Mouse (Mus musculus) ES-E14 (cell line): ENCODE data around the gene Pkdcc. TPM values are rescaled to one million over a fixed set of nuclear protein-coding genes. Genes with fewer than 3 reads are reported as not detected.

Experiments used
- DNase-seq: peaks from one replicate; pipeline ENCODE4 v3.0.0-alpha.2; 2013; ENCODE audit warnings: low read depth, low spot score
- H3K27ac ChIP-seq: 2 replicates; pipeline ENCODE4 v1.5.1; 2012; ENCODE audit warnings: low read depth, mild to moderate bottlenecking, low read length, moderate library complexity, mixed read lengths; ENCODE audit not compliant: poor library complexity, insufficient read depth, severe bottlenecking
- H3K36me3 ChIP-seq: 2 replicates; pipeline ENCODE4 v1.6.1; 2012; ENCODE audit warnings: mild to moderate bottlenecking, low read length, moderate library complexity, mixed read lengths; ENCODE audit not compliant: control insufficient read depth, poor library complexity, insufficient read depth, severe bottlenecking
- H3K4me1 ChIP-seq, 2 experiments: fragments of 150-350 bp in 1 of 2; sonication (generic) in 1 of 2; 2 replicates each; pipeline ENCODE4 v1.6.1; 2012; ENCODE audit warnings: low read length in 2 of 2, mild to moderate bottlenecking in 1 of 2, mixed read lengths in 1 of 2; ENCODE audit not compliant: control insufficient read depth in 2 of 2, insufficient read depth in 2 of 2, poor library complexity in 1 of 2
- H3K4me3 ChIP-seq, 2 experiments: fragments of 150-350 bp in 1 of 2; sonication (generic) in 1 of 2; 2 replicates each; pipeline ENCODE4 v1.5.1; 2012; ENCODE audit warnings: low read length in 2 of 2, low read depth in 1 of 2, mild to moderate bottlenecking in 1 of 2, mixed read lengths in 1 of 2; ENCODE audit not compliant: insufficient read depth in 1 of 2, poor library complexity in 1 of 2, severe bottlenecking in 1 of 2
- H3K9ac ChIP-seq: 2 replicates; pipeline ENCODE4 v1.6.1; 2012; ENCODE audit warnings: low read depth, mild to moderate bottlenecking, low read length, mixed read lengths; ENCODE audit not compliant: poor library complexity, insufficient read depth, severe bottlenecking
- H3K9me3 ChIP-seq: fragments of 150-350 bp; sonication (generic); 2 replicates; pipeline ENCODE4 v1.6.1; 2012; ENCODE audit warnings: low read depth, mild to moderate bottlenecking, low read length; ENCODE audit not compliant: control insufficient read depth, insufficient read depth
- CHD2 ChIP-seq: IDR thresholded peaks from 2 replicates; pipeline ENCODE4 v1.6.1; 2014; ENCODE audit warnings: mild to moderate bottlenecking, low read depth, low read length, inconsistent platforms
- HCFC1 ChIP-seq: IDR thresholded peaks from 2 replicates; pipeline ENCODE4 v1.6.1; 2012; ENCODE audit warnings: low read length, inconsistent platforms, borderline replicate concordance; ENCODE audit not compliant: insufficient read depth
- MAFK ChIP-seq: IDR thresholded peaks from 2 replicates; pipeline ENCODE4 v1.6.1; 2014; ENCODE audit warnings: mild to moderate bottlenecking, low read depth, low read length, inconsistent platforms; ENCODE audit not compliant: insufficient read depth
- ZC3H11A ChIP-seq: IDR thresholded peaks from 2 replicates; pipeline ENCODE4 v1.6.1; 2012; ENCODE audit warnings: low read depth, mild to moderate bottlenecking, inconsistent platforms, low read length, borderline replicate concordance
- ZNF384 ChIP-seq: IDR thresholded peaks from 2 replicates; pipeline ENCODE4 v1.6.1; 2012; ENCODE audit warnings: low read depth, low read length, inconsistent platforms
- in situ Hi-C, 2 experiments: fragments of 600-800 bp; cut with MboI; formaldehyde crosslinking; loops; one replicate each; pipeline ENCODE4 v1.15.1; 2025; ENCODE audit warnings: low sequenced_read_pairs in 2 of 2, inconsistent platforms in 1 of 2; ENCODE audit not compliant: unreplicated experiment in 2 of 2
- total RNA-seq: library from RNA; depleted of rRNA; stranded (reverse); fragments of 300-350 nt; gene quantifications from 2 replicates; pipeline ENCODE4 v1.2.3, GENCODE M21; 2012

Pkdcc gene
- total RNA-seq, 1 experiment, result 39.1 TPM

DNA sequence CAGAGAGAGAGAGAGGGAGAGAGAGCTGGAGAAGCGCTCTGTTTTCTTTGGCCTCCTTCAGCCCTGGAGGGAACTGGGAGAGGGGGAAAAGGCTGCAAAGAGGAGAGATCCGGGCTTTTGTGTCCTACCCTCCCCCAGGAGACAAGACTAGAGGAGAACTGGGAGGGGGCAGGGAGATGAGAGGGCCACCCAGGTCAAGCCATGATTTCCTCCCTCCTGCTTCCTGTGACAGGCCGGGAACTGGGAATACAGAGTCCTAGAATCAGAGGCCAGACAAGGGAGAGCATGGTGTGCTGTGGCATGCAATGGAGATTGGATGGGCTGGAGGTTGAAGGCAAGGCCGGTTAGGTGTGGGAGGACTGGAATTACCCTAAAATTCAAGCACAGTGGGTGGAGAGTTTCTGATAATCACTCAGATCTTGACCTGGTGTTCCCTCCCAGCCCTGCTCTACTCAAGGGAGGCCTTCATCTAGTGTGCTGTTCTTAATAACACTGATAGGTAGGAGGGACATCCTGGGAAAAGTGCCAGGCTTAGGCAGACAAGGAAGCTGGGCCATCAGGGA is 17.6 kb upstream of the Pkdcc start:
- H3K36me3 ChIP-seq, result no peaks in the 10 kb centered on the region

DNA sequence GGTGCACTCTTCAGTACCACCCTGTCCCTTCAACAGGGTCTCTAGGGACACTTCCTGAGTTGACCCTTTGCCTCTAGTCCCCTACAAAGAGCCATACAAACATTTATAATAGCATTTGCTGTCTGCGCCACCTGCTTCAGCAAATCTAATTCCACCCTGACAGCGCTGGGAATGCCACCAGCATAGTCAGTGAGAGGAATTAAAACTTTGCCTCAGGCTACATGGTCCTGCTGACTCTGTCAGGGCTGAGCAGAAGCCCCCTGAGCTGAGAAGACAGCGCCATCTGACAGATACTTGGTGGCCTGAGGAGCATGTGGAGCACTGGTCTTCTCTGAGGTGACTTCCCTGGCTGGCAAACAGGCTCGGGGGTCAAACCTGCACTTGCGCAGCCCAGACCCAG is 14.6 kb upstream of the Pkdcc start:
- no peak for TF ChIP-seq CHD2
- TF ChIP-seq ZNF384, result no peak
- no peak for TF ChIP-seq HCFC1
- TF ChIP-seq ZC3H11A, result no peak
- TF ChIP-seq MAFK, result no peak
- H3K36me3 ChIP-seq, result no peaks in the 10 kb centered on the region
- DNase-seq, result no peak
- in situ Hi-C loops, result no loop called here
- no peaks in the 10 kb centered on the region for H3K9me3 ChIP-seq
- no peak overlapping the region for H3K9ac ChIP-seq
- peaks cover 1 to 2% of the 10 kb centered on the region in 2 experiments; a peak in 1 of 4 replicates for H3K4me1 ChIP-seq
- no peak overlapping the region for H3K4me3 ChIP-seq
- H3K27ac ChIP-seq, result no peak overlapping the region

More for the DNA sequence above, 17.6 kb upstream of the Pkdcc start:
- in situ Hi-C loops, result no loop called here
- Histone ChIP-seq H3K4me1 (peaks cover 1 to 2% of the 10 kb centered on the region in 2 experiments; a peak in 1 of 4 replicates), H3K27ac (no peak overlapping the region), H3K9me3 (no peaks in the 10 kb centered on the region), H3K4me3 (no peak overlapping the region), H3K9ac (no peak overlapping the region)
- no peak for DNase-seq
- TF ChIP-seq ZNF384, result no peak
- TF ChIP-seq ZC3H11A, result no peak
- no peak for TF ChIP-seq HCFC1
- TF ChIP-seq CHD2, result no peak
- no peak for TF ChIP-seq MAFK

DNA sequence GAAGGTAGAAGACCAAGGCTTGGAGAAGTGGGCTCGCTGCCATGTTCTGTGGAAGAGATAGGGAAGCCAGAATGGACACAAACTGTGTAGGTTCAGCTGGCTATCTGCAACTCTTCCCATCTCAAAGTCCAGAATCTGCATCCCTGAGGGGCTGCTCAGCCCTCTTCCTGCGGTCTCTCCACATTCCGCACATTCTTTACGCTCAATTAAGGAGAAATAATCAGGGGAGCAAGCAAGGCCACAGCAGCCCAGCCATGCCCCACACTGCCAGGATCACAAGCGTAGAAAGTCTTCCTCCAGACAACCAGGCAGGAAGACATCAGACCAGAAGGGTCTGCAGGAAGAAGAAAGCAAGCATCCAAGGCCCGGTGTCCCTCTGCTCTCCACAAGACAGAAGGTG is 13.8 kb upstream of the Pkdcc start:
- Histone ChIP-seq H3K9me3 (no peaks in the 10 kb centered on the region), H3K4me3 (no peak overlapping the region), H3K4me1 (peaks cover 1 to 2% of the 10 kb centered on the region in 2 experiments; a peak in 1 of 4 replicates), H3K36me3 (no peaks in the 10 kb centered on the region), H3K9ac (no peak overlapping the region), H3K27ac (no peak overlapping the region)
- TF ChIP-seq HCFC1 (no peak), CHD2 (no peak), MAFK (no peak)
- in situ Hi-C loops, result no loop called here
- DNase-seq, result no peak

DNA sequence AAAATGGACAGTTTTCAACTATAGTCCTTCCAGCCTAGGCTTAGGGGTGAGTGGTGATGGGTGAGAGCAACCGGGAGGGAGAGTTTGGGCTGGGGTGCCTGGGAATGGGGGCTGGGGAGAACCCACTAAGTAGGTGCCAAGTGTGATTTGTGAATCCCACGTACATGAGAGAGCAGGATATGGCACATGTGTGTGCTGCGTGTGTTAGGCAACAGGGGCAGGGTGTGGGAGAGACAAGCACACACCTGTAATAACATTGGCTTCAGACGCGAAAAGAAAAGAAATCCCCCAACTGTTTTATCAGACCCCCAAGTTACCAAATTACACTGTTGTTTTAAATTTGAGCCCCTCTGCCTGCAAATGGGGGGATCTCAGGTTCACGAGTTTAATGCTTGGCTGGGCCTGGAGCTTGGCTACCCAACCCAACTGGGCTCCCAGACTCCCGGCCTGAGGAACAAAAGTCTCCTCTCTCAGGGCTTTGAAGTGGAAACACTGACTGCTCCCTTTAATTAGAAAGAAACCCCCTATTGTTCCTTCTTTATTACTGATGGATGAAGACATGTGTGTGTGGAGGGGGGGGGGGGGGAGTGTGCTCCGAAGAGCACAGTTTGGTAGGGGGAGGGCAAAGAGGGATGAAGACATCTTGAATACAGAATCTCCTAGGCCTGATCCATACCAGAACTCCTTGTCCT is 11.3 kb upstream of the Pkdcc start:
- H3K9ac ChIP-seq, result no peak overlapping the region
- no peaks in the 10 kb centered on the region for H3K4me1 ChIP-seq

More for the DNA sequence above, 11.3 kb upstream of the Pkdcc start:
- Histone ChIP-seq H3K27ac (no peak overlapping the region), H3K9me3 (no peaks in the 10 kb centered on the region), H3K36me3 (no peaks in the 10 kb centered on the region), H3K4me3 (no peak overlapping the region)
- in situ Hi-C loops, result no loop called here
- TF ChIP-seq HCFC1 (no peak), ZNF384 (no peak), CHD2 (no peak), ZC3H11A (no peak), MAFK (no peak)
- DNase-seq, result no peak
